Mouse (Mus musculus): ENCODE measurements around the gene Ttc7.
A peak's percentile ranks its signal among the peaks of the same experiment; 100 is the strongest.

Gene Ttc7

GRCm38 (mm10) chr17:87369270-87369759 lies 86.6 kb downstream of the Ttc7 start:
- DNase-seq: peak; percentile 91

GRCm38 (mm10) chr17:87372189-87372588 lies 89.5 kb downstream of the Ttc7 start:
- DNase-seq: peak; percentile 82

- DNase-seq: no peak
Observed at GRCm38 (mm10) chr17:87373327-87373726, 90.6 kb downstream of the Ttc7 start.

GRCm38 (mm10) chr17:87375941-87376511 lies 93.3 kb downstream of the Ttc7 start:
- no peak for DNase-seq

- no peak for DNase-seq
Observed at GRCm38 (mm10) chr17:87376831-87377471, 94.3 kb downstream of the Ttc7 start.

GRCm38 (mm10) chr17:87377536-87377935 lies 94.8 kb downstream of the Ttc7 start:
- peak; percentile 79 for DNase-seq

- DNase-seq: peak; percentile 88
Observed at GRCm38 (mm10) chr17:87378354-87379159, 95.9 kb downstream of the Ttc7 start.

GRCm38 (mm10) chr17:87379160-87379624 lies 96.5 kb downstream of the Ttc7 start:
- DNase-seq: no peak

GRCm38 (mm10) chr17:87379821-87380220 lies 97.1 kb downstream of the Ttc7 start:
- no peak for DNase-seq

- DNase-seq: no peak
Observed at GRCm38 (mm10) chr17:87380681-87381080, 98.0 kb downstream of the Ttc7 start.

- DNase-seq: no peak
Observed at GRCm38 (mm10) chr17:87385835-87386234, 103.1 kb downstream of the Ttc7 start.

GRCm38 (mm10) chr17:87387068-87387467 lies 104.4 kb downstream of the Ttc7 start:
- no peak for DNase-seq

GRCm38 (mm10) chr17:87391242-87391641 lies 108.6 kb downstream of the Ttc7 start:
- peak; percentile 56 for DNase-seq

GRCm38 (mm10) chr17:87397088-87397487 lies 114.4 kb downstream of the Ttc7 start:
- no peak for DNase-seq

GRCm38 (mm10) chr17:87402444-87402843 lies 119.8 kb downstream of the Ttc7 start:
- DNase-seq: no peak

GRCm38 (mm10) chr17:87403462-87403861 lies 120.8 kb downstream of the Ttc7 start:
- no peak for DNase-seq

- no peak for DNase-seq
Observed at GRCm38 (mm10) chr17:87405576-87405975, 122.9 kb downstream of the Ttc7 start.

GRCm38 (mm10) chr17:87406646-87407045 lies 124.0 kb downstream of the Ttc7 start:
- DNase-seq: no peak

- no peak for DNase-seq
Observed at GRCm38 (mm10) chr17:87418082-87418481, 135.4 kb downstream of the Ttc7 start.

- no peak for DNase-seq
Observed at GRCm38 (mm10) chr17:87427511-87427910, 144.8 kb downstream of the Ttc7 start, which contains the start of gene Stpg4. TSS of gene Stpg4 (minus strand) at chr17:87427741.

- DNase-seq: no peak
Observed at GRCm38 (mm10) chr17:87429431-87429830, 146.7 kb downstream of the Ttc7 start.

All from right cerebral cortex, adult 18-20 months (tissue).